Mouse (Mus musculus) heart, adult 18-20 months (tissue): ENCODE data around the gene Camta1. TPM values are rescaled to one million over a fixed set of nuclear protein-coding genes. Genes with fewer than 3 reads are reported as not detected.
"Not testable (repeated sequence)": the region's sequence is repeated elsewhere in the genome, so short reads cannot be mapped to it uniquely, and the experiment has no call there.

Experiments
- DNase-seq, 2 experiments: peaks; one replicate each; pipeline ENCODE4 v3.0.0; 2021 to 2022; ENCODE audit warnings: mixed read lengths in 1 of 2
- total RNA-seq, 2 experiments: library from RNA; stranded (reverse); gene quantifications; 2 replicates each; pipeline ENCODE4 v1.2.3; 2021

Camta1 gene
- total RNA-seq, 2 experiments from 2014 or later, result 207 to 208 TPM

DNA sequence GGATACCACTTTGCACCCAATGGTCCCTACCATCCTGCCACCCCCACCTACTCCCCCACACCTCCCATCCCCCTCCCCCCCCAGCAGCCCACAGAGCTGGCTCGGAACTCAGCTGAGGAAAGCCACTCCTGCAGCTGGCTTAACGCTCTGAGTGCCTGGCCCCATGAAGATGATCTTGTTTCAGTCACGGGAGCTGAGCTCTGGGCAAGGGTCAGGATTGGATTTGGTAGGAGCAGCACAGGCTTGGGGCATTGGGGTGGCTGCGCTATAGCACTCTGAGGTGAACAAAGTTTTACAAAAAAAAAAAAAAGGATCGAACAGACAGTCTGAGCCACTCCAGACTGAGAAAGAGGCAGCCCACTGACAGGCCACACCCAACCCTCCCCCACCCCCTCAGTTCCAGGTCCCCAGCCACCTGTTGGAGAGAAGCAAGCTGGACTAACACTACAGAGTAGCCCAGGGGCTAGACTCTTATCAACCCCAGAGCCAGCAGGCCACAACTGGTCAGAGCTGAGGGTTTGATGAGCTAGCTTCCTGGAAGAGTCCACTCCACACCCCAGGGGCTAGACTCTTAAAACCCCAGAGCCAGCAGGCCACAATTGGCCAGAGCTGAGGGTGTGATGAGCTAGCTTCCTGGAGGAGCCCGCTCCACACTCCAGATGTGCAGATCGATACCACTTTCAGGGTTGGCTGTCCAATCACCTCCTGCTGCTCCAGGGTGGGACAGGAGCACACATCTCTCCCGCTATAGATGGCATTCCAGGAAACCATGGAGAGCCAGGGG is 966.8 kb downstream of the Camta1 start:
- no peak for DNase-seq

DNA sequence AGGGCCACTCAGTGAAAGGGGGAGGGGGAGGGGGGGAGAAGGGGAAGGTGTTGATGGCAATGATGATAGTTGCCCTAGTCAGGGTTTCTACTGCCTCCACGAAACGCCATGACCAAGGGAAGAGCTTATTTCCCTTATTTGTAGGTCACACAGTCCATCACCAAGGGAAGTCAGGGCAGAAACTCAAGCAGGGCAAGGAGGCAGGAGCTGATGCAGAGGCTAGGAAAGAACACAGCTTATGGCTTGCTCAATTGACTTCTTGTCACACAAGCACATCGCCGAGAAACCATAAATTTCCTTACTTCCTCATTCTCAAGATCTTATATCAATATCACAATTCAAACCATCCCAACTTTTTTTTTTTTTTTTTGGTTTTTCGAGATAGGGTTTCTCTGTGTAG is 970.4 kb downstream of the Camta1 start:
- no peak for DNase-seq

GRCm38 (mm10) chr4:150889955-150890315 is 971.7 kb downstream of the Camta1 start:
- peak in 1 of 2 experiments; percentile 39 for DNase-seq

DNA sequence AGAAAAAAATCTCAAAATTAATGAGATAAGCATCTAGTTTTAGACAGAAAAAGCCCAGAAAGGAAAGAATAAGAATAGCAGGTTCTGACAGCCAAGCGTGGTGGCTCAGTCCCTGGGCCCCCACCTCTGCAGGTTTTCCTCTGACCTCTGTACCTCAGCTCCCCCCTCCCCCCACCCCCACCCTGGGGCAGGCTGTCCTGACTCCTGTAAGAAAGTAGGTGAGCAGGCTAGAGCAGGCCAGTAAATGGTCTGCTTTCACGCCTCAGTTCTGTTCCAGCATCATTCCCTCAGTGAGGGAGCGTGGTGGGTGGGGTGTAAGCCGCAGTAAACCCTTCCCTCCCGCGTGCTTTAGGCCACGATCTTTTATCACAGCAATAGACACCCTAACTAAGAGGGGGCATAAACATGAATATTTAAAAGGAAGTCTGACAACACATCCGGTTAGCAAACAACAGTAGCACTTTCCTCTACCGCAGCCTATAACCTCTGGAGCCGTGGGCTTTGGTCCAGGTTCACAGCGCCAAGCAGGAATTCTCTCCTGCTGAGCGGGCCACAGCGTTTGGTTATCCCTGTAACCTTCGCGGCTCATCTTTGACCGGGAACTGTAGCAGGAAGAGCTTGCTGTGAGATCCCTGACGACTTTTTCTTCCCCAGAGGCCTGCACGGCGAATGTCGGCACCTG is 972.3 kb downstream of the Camta1 start:
- peak in 1 of 2 experiments; percentile 15 for DNase-seq

- no peak for DNase-seq
Observed at GRCm38 (mm10) chr4:150888492-150888891, 973.2 kb downstream of the Camta1 start.

DNA sequence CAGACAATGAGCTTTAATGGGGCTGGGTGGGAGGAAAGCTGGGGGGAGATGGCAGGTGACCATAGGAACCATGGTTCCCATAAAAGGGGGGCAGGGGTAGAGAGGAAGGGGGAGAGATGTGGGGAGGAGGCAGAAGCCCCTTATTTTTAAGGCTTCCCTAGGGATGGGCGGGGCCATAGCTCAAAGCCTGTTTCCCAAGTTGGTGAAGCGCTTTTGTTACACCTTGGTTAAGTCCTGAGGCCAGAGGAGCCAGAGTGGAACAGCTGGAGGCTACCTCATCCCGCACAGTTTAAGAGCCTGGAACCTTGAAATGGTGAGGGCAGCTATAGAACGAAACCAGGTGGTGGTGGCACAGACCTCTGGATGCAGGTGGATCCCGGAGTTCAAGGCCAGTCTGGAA is 973.8 kb downstream of the Camta1 start:
- DNase-seq, result no peak

- DNase-seq, result no peak
Observed at GRCm38 (mm10) chr4:150882632-150883031, 979.0 kb downstream of the Camta1 start.

GRCm38 (mm10) chr4:150880364-150880763 is 981.3 kb downstream of the Camta1 start:
- no peak for DNase-seq

- DNase-seq, result no peak
Observed at GRCm38 (mm10) chr4:150879631-150880030, 982.0 kb downstream of the Camta1 start.

DNA sequence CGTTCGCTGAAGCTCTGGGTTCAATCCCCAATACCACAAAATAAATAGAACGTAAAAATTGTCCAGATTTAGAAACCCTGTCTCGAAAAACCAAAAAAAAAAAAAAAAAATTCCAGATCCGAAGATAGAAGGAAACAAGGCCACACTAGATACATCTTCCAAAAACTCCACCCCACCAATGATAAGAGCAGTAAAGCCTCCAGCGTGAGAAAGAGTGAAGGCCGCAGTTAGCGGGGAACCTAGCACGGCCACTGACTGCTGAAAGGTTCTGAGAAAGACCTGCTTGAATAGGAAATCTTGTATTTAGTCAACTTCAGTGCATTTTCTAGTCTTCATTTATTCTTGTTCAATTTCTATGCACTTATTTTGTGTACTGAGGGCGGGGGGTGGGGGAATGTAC is 986.3 kb downstream of the Camta1 start:
- no peak for DNase-seq

- DNase-seq, result not testable (repeated sequence)
Observed at GRCm38 (mm10) chr4:150874416-150874815, 987.3 kb downstream of the Camta1 start.

DNA sequence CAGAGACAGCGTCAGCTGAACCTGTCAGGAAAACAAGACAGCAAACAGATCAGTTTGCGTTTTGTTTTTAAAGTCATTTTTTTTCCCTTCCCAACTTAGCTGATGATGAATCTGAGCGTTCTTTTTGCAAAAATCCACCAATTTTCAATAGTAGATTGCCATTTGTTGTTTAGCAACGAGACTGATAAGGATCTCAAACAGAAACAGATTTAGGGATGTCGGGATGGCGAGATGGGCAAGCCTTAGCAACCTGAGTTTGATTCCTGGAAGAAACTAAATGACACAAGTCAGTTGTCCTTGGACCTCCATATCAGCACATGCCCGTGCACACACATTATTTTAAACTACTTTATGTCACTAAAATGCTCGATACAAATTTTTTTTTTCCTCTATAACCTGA is 989.0 kb downstream of the Camta1 start:
- no peak for DNase-seq

DNA sequence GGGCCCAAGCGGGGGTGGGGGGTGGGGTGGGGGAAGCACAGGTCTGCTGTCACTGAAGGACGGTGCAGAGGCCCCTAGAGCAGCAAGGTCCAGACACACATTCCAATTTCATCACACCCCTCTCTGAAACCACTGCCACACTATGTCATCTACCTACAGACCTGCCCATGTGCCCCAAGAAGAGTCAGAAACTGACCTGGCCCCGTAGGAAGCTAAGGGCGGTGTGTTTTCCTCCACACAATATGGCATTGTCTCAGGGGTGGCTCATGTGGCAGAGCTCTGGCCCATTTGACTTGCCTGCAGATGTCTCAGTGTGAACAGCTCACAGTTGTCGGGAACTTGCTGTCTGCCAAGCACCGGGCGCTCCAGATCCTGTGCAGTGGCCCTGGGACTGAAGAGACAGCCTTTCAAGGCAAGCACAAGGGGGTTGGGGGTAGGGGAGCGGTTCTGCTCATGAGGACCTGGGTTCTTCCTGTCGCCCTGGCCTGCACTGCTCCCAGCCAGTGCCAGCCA is 989.5 kb downstream of the Camta1 start:
- peak; percentile 28 to 36 for DNase-seq

DNA sequence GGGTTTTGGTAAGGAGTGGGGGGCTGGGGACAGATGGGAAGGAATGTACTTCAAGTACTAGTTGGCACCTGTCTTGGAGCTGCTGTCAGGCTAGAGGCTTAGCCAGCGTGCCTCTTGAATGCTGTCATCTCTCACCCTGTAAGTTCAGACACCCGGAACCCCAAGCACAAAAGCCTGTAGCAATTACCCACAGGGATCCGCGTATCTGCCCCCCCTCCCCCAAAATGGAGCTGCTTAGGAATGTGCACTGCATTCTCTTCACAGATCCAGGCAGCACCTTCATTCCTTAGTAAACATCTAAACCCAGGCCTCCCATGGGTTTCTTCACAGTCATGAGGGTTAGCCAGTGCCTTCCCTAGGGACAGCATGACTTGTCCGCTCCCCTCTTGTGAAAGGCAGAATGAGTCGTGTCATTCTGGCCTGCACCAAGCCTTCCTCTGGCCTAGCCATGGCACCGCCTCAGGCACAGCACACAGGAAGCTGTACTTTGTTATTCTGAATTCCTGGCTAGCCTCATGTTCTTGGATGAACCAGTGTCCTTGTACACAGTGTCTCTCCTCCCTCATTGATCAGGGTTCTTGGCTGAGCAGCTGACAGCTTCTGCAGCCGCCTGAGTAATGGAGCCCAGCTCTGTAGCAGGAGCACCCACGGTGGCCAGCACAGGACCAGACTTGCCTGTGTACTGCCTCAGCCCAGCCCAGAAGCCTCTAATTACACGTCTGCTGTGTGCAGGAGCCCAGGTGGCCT is 990.1 kb downstream of the Camta1 start:
- peak; percentile 70 to 83 for DNase-seq

DNA sequence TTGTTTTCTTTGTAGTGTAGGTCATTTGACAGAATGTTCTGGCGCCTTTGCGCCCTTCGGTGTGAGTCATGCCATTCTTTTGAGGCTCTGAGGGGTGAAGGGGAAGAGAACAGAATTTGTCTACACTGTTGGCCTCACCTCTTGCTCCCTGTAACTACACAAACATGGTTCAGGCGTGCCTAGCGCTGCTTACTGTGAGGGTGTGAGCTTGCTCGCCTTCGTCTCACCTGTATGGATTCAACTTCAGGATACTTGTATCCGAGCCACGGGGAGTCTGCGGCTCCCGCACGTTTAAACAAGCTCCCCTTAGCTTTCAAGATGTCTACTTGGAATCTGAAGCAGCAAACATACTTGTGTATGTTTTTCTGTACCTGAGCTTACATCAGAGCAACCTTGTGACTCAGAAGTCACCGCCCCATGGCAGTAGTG is 990.7 kb downstream of the Camta1 start:
- peak in 1 of 2 experiments; percentile 42 for DNase-seq

DNA sequence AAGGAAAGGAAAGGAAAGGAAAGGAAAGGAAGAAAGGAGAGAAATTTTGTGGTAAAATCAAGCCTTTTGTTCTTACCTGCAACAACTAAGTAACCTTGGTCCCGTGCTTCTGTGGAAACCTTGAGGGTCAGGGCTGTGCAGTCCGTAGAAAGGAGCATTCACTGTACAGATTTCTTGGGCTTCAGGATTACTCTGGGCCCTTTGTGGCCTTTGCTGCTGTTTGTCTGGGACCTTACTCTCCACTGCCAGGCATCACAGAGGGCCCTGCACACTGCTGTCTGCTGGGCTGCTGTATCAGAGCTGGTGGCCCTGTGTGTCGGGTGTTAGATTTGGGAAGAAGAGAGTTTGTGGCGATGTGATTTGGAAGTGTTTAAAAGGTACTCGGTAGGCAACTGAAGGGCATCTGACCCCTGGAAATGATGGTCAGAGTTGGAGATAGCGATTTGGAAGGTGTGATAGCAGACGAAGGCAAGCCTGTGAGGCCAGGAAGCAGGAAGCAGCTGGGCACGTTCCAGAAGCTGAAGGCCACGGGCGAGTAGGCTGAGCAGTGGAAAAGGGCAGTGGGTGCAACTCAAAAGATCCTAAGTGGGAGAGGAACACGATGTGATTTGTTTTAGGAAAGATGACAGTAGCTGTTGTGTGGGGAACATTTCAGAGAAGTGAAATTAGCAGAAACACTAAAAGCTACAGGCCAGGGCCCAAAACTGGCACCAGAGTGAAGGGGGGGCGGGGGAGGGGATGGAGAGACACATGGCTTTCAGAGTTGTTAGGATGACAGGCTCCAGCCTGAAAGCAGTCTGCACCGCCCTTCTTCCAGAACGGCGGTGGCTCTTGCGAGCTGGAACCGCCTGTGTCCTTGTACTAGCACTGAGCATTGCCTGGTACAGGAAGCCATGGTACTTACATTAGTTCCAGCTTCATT is 992.1 kb downstream of the Camta1 start:
- DNase-seq, result peak; percentile 28 to 43

- no peak for DNase-seq
Observed at GRCm38 (mm10) chr4:150868859-150869258, 992.8 kb downstream of the Camta1 start.

DNA sequence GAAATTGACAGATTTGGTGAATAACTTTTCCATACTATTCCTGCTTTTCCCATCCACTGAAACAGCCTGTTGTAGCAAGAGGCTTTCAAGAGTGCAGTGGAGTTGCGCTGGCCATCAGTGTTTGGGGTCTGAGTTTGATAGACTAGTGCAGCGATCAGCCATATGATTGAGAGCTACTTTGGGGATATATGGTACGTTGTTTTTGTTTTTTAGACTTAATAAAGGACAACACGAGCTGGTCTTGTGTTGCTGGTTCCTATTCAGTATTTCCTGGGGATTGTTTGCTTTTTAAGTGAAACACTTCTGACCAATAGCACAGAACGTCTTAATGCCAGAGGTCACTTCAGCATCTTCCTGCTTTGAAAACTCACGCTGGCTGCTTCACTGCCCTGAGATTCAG is 993.5 kb downstream of the Camta1 start:
- DNase-seq, result no peak
